Mouse (Mus musculus) MEL (cell line): Measurements from ENCODE around the gene Mepe. TPM values are rescaled to one million over a fixed set of nuclear protein-coding genes. Genes with fewer than 3 reads are reported as not detected.

Experiments used
- DNase-seq: peaks from one replicate; pipeline ENCODE4 v3.0.0; 2011; ENCODE audit warnings: low read depth, low spot score
- H3K27ac ChIP-seq: 2 replicates; pipeline ENCODE4 v1.5.1; 2012; ENCODE audit warnings: low read depth, mild to moderate bottlenecking, control low read depth, low read length, moderate library complexity; ENCODE audit not compliant: control insufficient read depth
- H3K27me3 ChIP-seq, 2 experiments: fragments of 150-350 bp in 1 of 2; sonication (generic) in 1 of 2; 2 replicates each; pipeline ENCODE4 v1.6.1; 2012; ENCODE audit warnings: low read length in 2 of 2, mild to moderate bottlenecking in 2 of 2, improper control_type of control experiment in 1 of 2, moderate library complexity in 1 of 2; ENCODE audit not compliant: insufficient read depth in 2 of 2, control insufficient read depth in 1 of 2
- H3K36me3 ChIP-seq, 2 experiments: 2 replicates each; pipeline ENCODE4 v1.6.1; 2012 to 2014; ENCODE audit warnings: low read length in 2 of 2, improper control_type of control experiment in 1 of 2, inconsistent platforms in 1 of 2, mild to moderate bottlenecking in 1 of 2; ENCODE audit not compliant: insufficient read depth in 2 of 2, control insufficient read depth in 1 of 2
- H3K4me1 ChIP-seq, 2 experiments: fragments of 150-350 bp in 1 of 2; sonication (generic) in 1 of 2; 2 replicates each; pipeline ENCODE4 v1.6.1; 2012; ENCODE audit warnings: low read length in 2 of 2, improper control_type of control experiment in 1 of 2, mild to moderate bottlenecking in 1 of 2; ENCODE audit not compliant: insufficient read depth in 2 of 2, control insufficient read depth in 1 of 2
- H3K4me3 ChIP-seq, 2 experiments: fragments of 150-350 bp in 1 of 2; sonication (generic) in 1 of 2; 2 replicates each; pipeline ENCODE4 v1.5.1; 2012; ENCODE audit warnings: low read depth in 2 of 2, low read length in 2 of 2, mild to moderate bottlenecking in 2 of 2, moderate library complexity in 2 of 2, control low read depth in 1 of 2, improper control_type of control experiment in 1 of 2; ENCODE audit not compliant: control insufficient read depth in 1 of 2, insufficient read depth in 1 of 2
- H3K79me2 ChIP-seq: 2 replicates; pipeline ENCODE4 v1.6.1; 2012; ENCODE audit warnings: mild to moderate bottlenecking, low read length, moderate library complexity; ENCODE audit not compliant: control insufficient read depth, poor library complexity, insufficient read depth
- H3K9ac ChIP-seq: 2 replicates; pipeline ENCODE4 v1.6.1; 2012; ENCODE audit warnings: low read depth, mild to moderate bottlenecking, control low read depth, low read length, moderate library complexity; ENCODE audit not compliant: control insufficient read depth, poor library complexity, severe bottlenecking
- H3K9me3 ChIP-seq: fragments of 150-350 bp; sonication (generic); replicated peaks from 2 replicates; pipeline ENCODE4 v1.6.1; 2012; ENCODE audit warnings: mild to moderate bottlenecking, low read length, improper control_type of control experiment, moderate library complexity; ENCODE audit not compliant: insufficient read depth
- BHLHE40 ChIP-seq: IDR thresholded peaks from 2 replicates; pipeline ENCODE4 v1.6.1; 2012; ENCODE audit warnings: low read depth, mild to moderate bottlenecking, inconsistent platforms, low read length, improper control_type of control experiment, borderline replicate concordance
- CHD2 ChIP-seq: IDR thresholded peaks from 2 replicates; pipeline ENCODE4 v1.6.1; 2011; ENCODE audit warnings: low read length, improper control_type of control experiment
- ELF1 ChIP-seq: IDR thresholded peaks from 2 replicates; pipeline ENCODE4 v1.6.1; 2014; ENCODE audit warnings: low read depth, mild to moderate bottlenecking, inconsistent platforms, low read length, improper control_type of control experiment, moderate library complexity
- ETS1 ChIP-seq: IDR thresholded peaks from 2 replicates; pipeline ENCODE4 v1.6.1; 2012; ENCODE audit warnings: low read depth, mild to moderate bottlenecking, inconsistent platforms, low read length, improper control_type of control experiment, moderate library complexity
- GABPA ChIP-seq: IDR thresholded peaks from 2 replicates; pipeline ENCODE4 v1.6.1; 2012; ENCODE audit warnings: low read depth, mild to moderate bottlenecking, inconsistent platforms, low read length, improper control_type of control experiment, moderate library complexity
- GATA1 ChIP-seq: IDR thresholded peaks from 2 replicates; pipeline ENCODE4 v1.6.1; 2011; ENCODE audit warnings: low read depth, low read length, improper control_type of control experiment
- JUND ChIP-seq: IDR thresholded peaks from 2 replicates; pipeline ENCODE4 v1.6.1; 2011; ENCODE audit warnings: low read depth, mild to moderate bottlenecking, improper control_type of control experiment, low read length
- MEF2A ChIP-seq: IDR thresholded peaks from 2 replicates; pipeline ENCODE4 v1.6.1; 2014; ENCODE audit warnings: low read depth, mild to moderate bottlenecking, inconsistent platforms, low read length, improper control_type of control experiment; ENCODE audit not compliant: poor library complexity, insufficient replicate concordance, severe bottlenecking; ENCODE audit errors: extremely low read depth
- MYB ChIP-seq: IDR thresholded peaks from 2 replicates; pipeline ENCODE4 v1.6.1; 2011; ENCODE audit warnings: mild to moderate bottlenecking, low read depth, low read length, improper control_type of control experiment
- MYC ChIP-seq: IDR thresholded peaks from 2 replicates; pipeline ENCODE4 v1.6.1; 2011; ENCODE audit warnings: low read depth, mild to moderate bottlenecking, low read length, improper control_type of control experiment, moderate library complexity
- NELFE ChIP-seq: IDR thresholded peaks from 2 replicates; pipeline ENCODE4 v1.6.1; 2011; ENCODE audit warnings: low read depth, low read length, improper control_type of control experiment
- NRF1 ChIP-seq: IDR thresholded peaks from 2 replicates; pipeline ENCODE4 v1.6.1; 2014; ENCODE audit warnings: low read depth, mild to moderate bottlenecking, inconsistent platforms, low read length, improper control_type of control experiment, moderate library complexity; ENCODE audit not compliant: poor library complexity, insufficient read depth, severe bottlenecking
- POLR2A ChIP-seq, 2 experiments: IDR thresholded peaks; 2 replicates each; pipeline ENCODE4 v1.6.1; 2011 to 2012; ENCODE audit warnings: low read length in 2 of 2, mild to moderate bottlenecking in 2 of 2, control low read depth in 1 of 2, improper control_type of control experiment in 1 of 2, low read depth in 1 of 2, moderate library complexity in 1 of 2; ENCODE audit not compliant: control insufficient read depth in 1 of 2, insufficient read depth in 1 of 2, poor library complexity in 1 of 2
- POLR2AphosphoS2 ChIP-seq: IDR thresholded peaks from 2 replicates; pipeline ENCODE4 v1.6.1; 2011; ENCODE audit warnings: low read length, improper control_type of control experiment
- RCOR1 ChIP-seq: IDR thresholded peaks from 2 replicates; pipeline ENCODE4 v1.6.1; 2012; ENCODE audit warnings: low read depth, mild to moderate bottlenecking, inconsistent platforms, low read length, improper control_type of control experiment
- TAL1 ChIP-seq: IDR thresholded peaks from 2 replicates; pipeline ENCODE4 v1.6.1; 2012; ENCODE audit warnings: mild to moderate bottlenecking, inconsistent platforms, low read length, moderate library complexity, mixed read lengths
- TBP ChIP-seq: IDR thresholded peaks from 2 replicates; pipeline ENCODE4 v1.8.0; 2011; ENCODE audit warnings: low read depth, low read length, improper control_type of control experiment
- UBTF ChIP-seq: IDR thresholded peaks from 2 replicates; pipeline ENCODE4 v1.6.1; 2012; ENCODE audit warnings: low read depth, mild to moderate bottlenecking, inconsistent platforms, low read length, improper control_type of control experiment, moderate library complexity, borderline replicate concordance; ENCODE audit not compliant: insufficient read depth
- USF1 ChIP-seq: IDR thresholded peaks from 2 replicates; pipeline ENCODE4 v1.6.1; 2014; ENCODE audit warnings: low read depth, mild to moderate bottlenecking, inconsistent platforms, low read length, improper control_type of control experiment, moderate library complexity
- ZKSCAN1 ChIP-seq: IDR thresholded peaks from 2 replicates; pipeline ENCODE4 v1.6.1; 2012; ENCODE audit warnings: low read depth, mild to moderate bottlenecking, inconsistent platforms, low read length, improper control_type of control experiment, moderate library complexity
- ZMIZ1 ChIP-seq: IDR thresholded peaks from 2 replicates; pipeline ENCODE4 v1.6.1; 2012; ENCODE audit warnings: low read depth, mild to moderate bottlenecking, inconsistent platforms, low read length, improper control_type of control experiment, moderate library complexity
- polyA plus RNA-seq, 2 experiments: library from polyadenylated mRNA; stranded (reverse) in 1 of 2; unstranded in 1 of 2; fragments of >175 nt in 1 of 2; fragments of >200 nt in 1 of 2; gene quantifications; 2 replicates each; pipeline versions ENCODE4 v1.2.1 to v1.2.4; 2012; ENCODE audit warnings: low replicate concordance in 2 of 2, low read depth in 1 of 2; ENCODE audit not compliant: insufficient read length in 2 of 2, insufficient read depth in 1 of 2, missing spikeins in 1 of 2
- total RNA-seq: library from RNA; depleted of rRNA; stranded (reverse); fragments of 300-350 nt; gene quantifications from 2 replicates; pipeline ENCODE4 v1.2.3, GENCODE M21; 2012

Gene Mepe
- total and polyA plus RNA-seq, 3 experiments = not detected

GRCm38 (mm10) chr5:104340513-104340829 is 15.3 kb downstream of the Mepe start:
- no peak for DNase-seq
- Histone ChIP-seq H3K27me3 (no peaks in the 10 kb centered on the region), H3K27ac (no peak overlapping the region), H3K79me2 (no peaks in the 10 kb centered on the region), H3K4me3 (no peak overlapping the region), H3K36me3 (no peaks in the 10 kb centered on the region), H3K9me3 (no peaks in the 10 kb centered on the region), H3K4me1 (no peaks in the 10 kb centered on the region), H3K9ac (no peak overlapping the region)
- TF ChIP-seq RCOR1 (no peak), JUND (no peak), TAL1 (no peak)

DNA sequence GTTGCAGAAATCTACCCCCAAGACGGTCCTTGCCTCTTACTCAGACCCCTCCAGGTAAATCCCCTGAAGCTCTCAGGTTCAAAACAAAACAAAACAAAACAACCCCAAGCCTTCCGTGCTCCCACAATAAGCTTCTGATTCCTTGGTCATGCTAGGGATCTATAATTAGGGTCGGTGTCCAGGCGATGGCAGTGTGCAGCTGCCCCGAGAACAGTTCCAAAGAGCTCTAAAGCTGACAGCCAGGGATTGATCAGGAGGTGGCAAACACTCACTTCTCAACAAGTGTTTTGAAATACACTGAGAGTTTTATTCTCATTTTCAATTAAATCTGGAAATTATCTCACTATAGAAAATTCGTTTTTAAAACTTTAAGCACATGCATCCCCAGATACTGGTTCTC is 17.8 kb downstream of the Mepe start:
- Histone ChIP-seq H3K4me3 (no peak overlapping the region), H3K9ac (no peak overlapping the region), H3K27ac (no peak overlapping the region)
- TF ChIP-seq POLR2AphosphoS2 (no peak), CHD2 (no peak), ETS1 (no peak), USF1 (no peak), ELF1 (no peak), TBP (no peak), BHLHE40 (no peak), NELFE (no peak), GABPA (no peak), MYC (no peak), ZMIZ1 (no peak), NRF1 (no peak), ZKSCAN1 (no peak), MYB (no peak), GATA1 (no peak), TAL1 (no peak), UBTF (no peak), MEF2A (no peak), POLR2A (IDR thresholded peaks at IDR 0.05; ENCODE audit: control insufficient read depth in 1 of 2, insufficient read depth in 1 of 2, low read depth in 1 of 2, low read length in 2 of 2, poor library complexity in 1 of 2) (no peak)
- TF ChIP-seq, all 39 proteins: peak for 0
- no peaks in the 10 kb centered on the region for H3K79me2 ChIP-seq
- H3K27me3 ChIP-seq = no peaks in the 10 kb centered on the region
- no peaks in the 10 kb centered on the region for H3K4me1 ChIP-seq
- no peaks in the 10 kb centered on the region for H3K9me3 ChIP-seq
- H3K36me3 ChIP-seq = no peaks in the 10 kb centered on the region
- no peak for DNase-seq
